Mouse (Mus musculus) C2C12 (cell line): ENCODE measurements around the gene Gm45234. TPM values are rescaled to one million over a fixed set of nuclear protein-coding genes. Genes with fewer than 3 reads are reported as not detected.

Experiments used
- H3K27me3 ChIP-seq: one replicate; pipeline ENCODE4 v1.6.1; 2011; ENCODE audit not compliant: control insufficient read depth, insufficient read depth, insufficient read length
- H3K36me3 ChIP-seq: one replicate; pipeline ENCODE4 v1.6.1; 2011; ENCODE audit not compliant: control insufficient read depth, insufficient read depth
- H3K4me3 ChIP-seq: one replicate; pipeline ENCODE4 v1.5.1; 2011; ENCODE audit warnings: mild to moderate bottlenecking, control low read depth; ENCODE audit not compliant: poor library complexity, insufficient read depth, severe bottlenecking
- H3K79me2 ChIP-seq: one replicate; pipeline ENCODE4 v1.6.1; 2011; ENCODE audit not compliant: control insufficient read depth, insufficient read depth
- H3K79me3 ChIP-seq: one replicate; pipeline ENCODE4 v1.6.1; 2011; ENCODE audit warnings: low read depth, control low read depth
- H3ac ChIP-seq: one replicate; pipeline ENCODE3; 2011; ENCODE audit warnings: low read depth; ENCODE audit not compliant: control insufficient read depth, insufficient read length
- CEBPB ChIP-seq: IDR thresholded peaks from one replicate; pipeline ENCODE4 v1.6.1; 2011; ENCODE audit warnings: low read depth, mild to moderate bottlenecking, control low read depth, moderate library complexity
- CTCF ChIP-seq: IDR thresholded peaks from one replicate; pipeline ENCODE4 v1.5.1; 2011; ENCODE audit not compliant: control insufficient read depth, insufficient read depth, insufficient read length
- FOSL1 ChIP-seq: IDR thresholded peaks from one replicate; pipeline ENCODE4 v1.8.0; 2011; ENCODE audit warnings: mild to moderate bottlenecking, low read length; ENCODE audit not compliant: poor library complexity, insufficient read depth, severe bottlenecking
- MAX ChIP-seq: IDR thresholded peaks from one replicate; pipeline ENCODE4 v1.6.1; 2011; ENCODE audit warnings: mild to moderate bottlenecking, control low read depth
- MYOD1 ChIP-seq: IDR thresholded peaks from one replicate; pipeline ENCODE4 v1.6.1; 2011; ENCODE audit warnings: low read depth; ENCODE audit not compliant: control insufficient read depth, insufficient read length
- MYOG ChIP-seq: IDR thresholded peaks from one replicate; pipeline ENCODE4 v1.6.1; 2011; ENCODE audit not compliant: control insufficient read depth, insufficient read length; ENCODE audit errors: extremely low read depth
- USF1 ChIP-seq: IDR thresholded peaks from one replicate; pipeline ENCODE4 v1.6.1; 2011; ENCODE audit warnings: low read depth, mild to moderate bottlenecking, control low read depth, moderate library complexity
- microRNA-seq: library from miRNA; unstranded; fragments of <30 nt; microRNA quantifications from one replicate; pipeline ENCODE4, GENCODE M21; 2019; ENCODE audit warnings: borderline microRNAs expressed
- polyA plus RNA-seq: library from polyadenylated mRNA; unstranded; fragments of >200 nt; fragmentation: generic; extraction: Trizol; gene quantifications from one replicate; pipeline ENCODE4 v1.2.1, GENCODE M21; 2012; ENCODE audit warnings: missing spikeins

Gene Gm45234
- polyA plus RNA-seq, 1 experiment: not detected

DNA sequence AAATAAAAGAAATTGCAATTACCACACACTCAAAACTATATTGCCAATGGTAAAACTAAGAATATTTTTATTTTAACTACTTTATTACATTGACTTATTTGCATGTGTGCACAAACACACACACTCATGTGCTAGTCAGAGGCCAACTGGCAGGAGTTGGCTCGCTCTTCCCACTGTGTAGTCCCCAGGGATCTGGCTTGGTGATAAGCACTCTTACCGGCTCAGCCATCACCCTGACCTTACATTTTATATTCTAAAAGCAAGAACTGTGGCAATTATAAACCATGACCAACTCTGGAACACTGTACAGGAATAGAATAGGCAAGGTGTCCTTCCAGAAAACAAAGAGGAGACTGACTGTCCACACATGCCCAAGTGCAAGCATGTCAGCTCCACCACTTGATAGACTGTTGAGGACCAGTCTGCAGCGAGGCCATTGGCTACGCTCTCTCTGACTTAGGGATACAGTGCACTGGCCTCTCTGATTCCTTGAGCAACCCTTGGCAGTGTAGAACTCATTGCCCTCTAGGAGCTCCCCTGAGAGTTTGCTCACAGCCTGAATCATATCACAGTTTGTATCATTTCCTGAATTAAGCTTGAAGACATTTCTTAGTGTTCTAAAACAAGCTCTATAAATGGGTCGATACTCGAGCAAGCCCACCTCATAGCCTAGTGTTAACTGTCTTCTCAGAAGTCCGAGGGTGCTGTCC lies 59.2 kb downstream of the Gm45234 start:
- Histone ChIP-seq H3K4me3 (no peak overlapping the region), H3K27me3 (no peaks in the 10 kb centered on the region), H3ac (no peak overlapping the region), H3K79me2 (no peaks in the 10 kb centered on the region), H3K79me3 (peaks cover 2% of the 10 kb centered on the region), H3K36me3 (peaks cover 14% of the 10 kb centered on the region)
- no peak for TF ChIP-seq FOSL1
- no peak for TF ChIP-seq MAX
- TF ChIP-seq MYOG: no peak
- no peak for TF ChIP-seq MYOD1
- TF ChIP-seq CTCF: no peak
- no peak for TF ChIP-seq CEBPB
- TF ChIP-seq USF1: no peak

DNA sequence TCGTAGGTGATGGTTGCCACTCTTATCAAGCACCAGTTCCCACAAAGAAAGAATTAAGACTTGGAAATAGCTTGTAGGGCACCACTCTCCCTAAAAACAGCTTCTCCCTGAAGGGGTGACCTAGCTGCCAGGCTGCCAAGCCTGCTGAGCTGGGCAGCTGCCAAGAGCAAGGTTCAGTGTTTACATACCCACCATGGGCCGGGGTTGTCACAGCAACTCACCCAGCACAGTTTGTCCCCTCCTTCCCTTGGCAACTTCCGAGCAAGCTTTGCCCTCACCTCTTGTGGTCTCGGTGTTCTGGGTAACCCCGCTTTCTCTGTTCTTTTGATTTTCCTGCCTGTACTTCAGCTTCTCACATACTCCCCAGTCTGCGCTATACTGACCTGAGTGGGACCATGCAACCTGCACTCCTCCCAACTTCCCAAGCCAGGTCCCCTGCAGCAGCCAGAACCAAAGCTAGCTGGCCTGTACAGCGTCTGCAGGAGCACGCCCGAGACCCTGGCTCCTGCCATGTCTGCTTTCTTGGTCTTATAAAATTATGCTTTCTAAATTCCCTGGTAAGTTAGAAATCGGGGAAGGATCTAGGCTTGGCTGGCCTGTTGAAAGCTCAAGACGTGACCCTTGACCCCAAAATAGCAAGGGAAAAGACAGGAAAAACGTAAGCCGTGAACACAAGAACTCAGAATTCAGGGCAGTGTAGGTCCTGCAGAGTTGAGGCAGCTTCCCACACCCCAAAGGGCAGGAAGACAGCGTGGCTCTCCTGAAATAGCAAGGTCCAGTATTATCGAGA lies 61.5 kb downstream of the Gm45234 start:
- peaks cover 5% of the 10 kb centered on the region for H3K36me3 ChIP-seq

DNA sequence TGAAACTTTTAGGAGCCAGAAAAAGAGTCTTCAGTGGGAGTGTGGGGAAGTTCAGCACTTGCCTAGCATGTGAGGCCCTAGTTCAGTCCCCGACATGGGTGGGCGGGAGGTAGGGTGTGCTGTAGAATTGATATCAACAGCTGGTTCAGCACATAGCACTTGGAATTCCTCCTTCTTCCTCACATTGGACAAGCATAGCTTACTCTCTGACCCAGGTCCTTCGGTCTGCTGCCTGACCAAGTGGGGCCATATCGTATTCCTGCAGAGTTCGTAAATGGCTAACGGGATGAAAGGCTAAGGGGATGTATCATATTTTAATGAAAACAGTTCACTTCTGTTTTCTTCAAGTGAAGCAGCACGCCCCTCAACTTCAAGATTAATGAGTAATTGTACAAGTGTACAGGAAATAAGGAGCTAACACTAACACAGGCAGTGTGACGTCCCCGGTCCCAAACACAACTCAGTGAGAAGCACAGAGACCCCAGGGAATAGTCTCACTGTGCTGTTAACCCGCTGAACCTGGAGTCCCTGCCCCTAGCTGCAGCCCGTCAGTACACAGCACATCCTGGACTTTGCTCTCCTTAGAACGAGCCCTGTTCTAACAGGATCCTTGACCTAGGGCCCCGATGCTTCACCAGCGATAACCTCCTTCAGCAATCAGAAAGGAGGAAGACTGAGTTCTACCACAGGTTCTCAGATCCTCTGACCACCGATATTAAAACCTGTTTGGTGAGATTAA lies 62.4 kb downstream of the Gm45234 start:
- Histone ChIP-seq H3K36me3 (peaks cover 5% of the 10 kb centered on the region), H3ac (no peak overlapping the region), H3K79me3 (peaks cover 2% of the 10 kb centered on the region), H3K27me3 (no peaks in the 10 kb centered on the region), H3K79me2 (no peaks in the 10 kb centered on the region), H3K4me3 (no peak overlapping the region)
- no peak for TF ChIP-seq CTCF

More for the DNA sequence above, 61.5 kb downstream of the Gm45234 start:
- TF ChIP-seq MYOD1: no peak
- TF ChIP-seq CEBPB: no peak
- no peak for TF ChIP-seq CTCF
- no peak for TF ChIP-seq MYOG
- no peak overlapping the region for H3K4me3 ChIP-seq
- no peak overlapping the region for H3ac ChIP-seq
- no peaks in the 10 kb centered on the region for H3K27me3 ChIP-seq
- H3K79me2 ChIP-seq: no peaks in the 10 kb centered on the region
- H3K79me3 ChIP-seq: peaks cover 2% of the 10 kb centered on the region

DNA sequence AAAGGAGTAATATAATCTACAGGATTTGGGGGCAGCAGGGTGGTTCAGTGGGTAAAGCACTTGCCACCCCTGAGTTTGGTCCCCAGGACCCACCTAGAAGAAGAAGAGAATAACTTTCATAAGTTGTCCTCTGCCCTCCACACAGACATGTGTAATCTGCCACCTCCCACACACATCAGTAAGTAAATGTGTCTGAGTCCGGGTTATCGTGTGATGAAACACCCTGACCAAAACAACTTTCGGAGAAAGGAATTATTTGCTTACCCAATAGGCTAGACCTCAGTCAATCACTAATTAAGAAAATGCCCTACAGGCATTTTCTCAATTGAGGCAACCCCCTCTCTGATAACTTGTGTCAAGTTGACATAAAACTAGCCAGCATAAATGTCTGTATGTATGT lies 65.3 kb downstream of the Gm45234 start:
- TF ChIP-seq MYOG (no peak), MYOD1 (no peak), CEBPB (no peak), USF1 (no peak), CTCF (no peak), FOSL1 (no peak), MAX (no peak)
- H3K36me3 ChIP-seq: no peaks in the 10 kb centered on the region

More for the DNA sequence above, 65.3 kb downstream of the Gm45234 start:
- no peak overlapping the region for H3K4me3 ChIP-seq
- H3K79me3 ChIP-seq: peaks cover 2% of the 10 kb centered on the region
- H3K79me2 ChIP-seq: no peaks in the 10 kb centered on the region
- no peak overlapping the region for H3ac ChIP-seq
- H3K27me3 ChIP-seq: no peaks in the 10 kb centered on the region

Small RNA genes lying within 50 kb of the gene (microRNA-seq; reads per million reads assigned to microRNA genes)
- gene Mir141 (3.0 reads per million, percentile 46 among the genes with 10 or more reads in this experiment), gene Mir200c (9.4 reads per million, percentile 58 among the genes with 10 or more reads in this experiment)

Other genes starting within 250 kb of the Gm45234 start
- 0.62 TPM for gene C1ra, start 243.6 kb downstream of the Gm45234 start, polyA plus RNA-seq
- 0.05 TPM for gene C1s1, start 213.7 kb downstream of the Gm45234 start, polyA plus RNA-seq
- not detected for gene C1rb, start 185.7 kb downstream of the Gm45234 start, polyA plus RNA-seq
- 0.04 TPM for gene C1s2, start 119.9 kb downstream of the Gm45234 start, polyA plus RNA-seq
- gene Lpcat3, start 93.0 kb downstream of the Gm45234 start, polyA plus RNA-seq: 55.4 TPM
- gene Emg1, start 43.8 kb downstream of the Gm45234 start, polyA plus RNA-seq: 208 TPM
- 456 TPM for gene Phb2, start 43.7 kb downstream of the Gm45234 start, polyA plus RNA-seq
- 8.2 TPM for gene Ptpn6, start 17.3 kb downstream of the Gm45234 start, polyA plus RNA-seq
- gene Grcc10, start 14.6 kb downstream of the Gm45234 start, polyA plus RNA-seq: 294 TPM
- 47.0 TPM for gene Atn1, start 503 bp upstream of the Gm45234 start, polyA plus RNA-seq
- gene Eno2, start 13.7 kb upstream of the Gm45234 start, polyA plus RNA-seq: 5.5 TPM
- gene Lrrc23, start 23.7 kb upstream of the Gm45234 start, polyA plus RNA-seq: 0.13 TPM
- gene Spsb2, start 52.6 kb upstream of the Gm45234 start, polyA plus RNA-seq: 24.8 TPM
- gene Tpi1, start 58.3 kb upstream of the Gm45234 start, polyA plus RNA-seq: 604 TPM
- gene Usp5, start 73.5 kb upstream of the Gm45234 start, polyA plus RNA-seq: 132 TPM
- 69.9 TPM for gene Cdca3, start 73.5 kb upstream of the Gm45234 start, polyA plus RNA-seq
- not detected for gene Gnb3, start 84.3 kb upstream of the Gm45234 start, polyA plus RNA-seq
- gene P3h3, start 101.7 kb upstream of the Gm45234 start, polyA plus RNA-seq: 1.1 TPM
- gene Gpr162, start 108.0 kb upstream of the Gm45234 start, polyA plus RNA-seq: 0.05 TPM
- not detected for gene Cd4, start 132.2 kb upstream of the Gm45234 start, polyA plus RNA-seq
- gene Lag3, start 155.7 kb upstream of the Gm45234 start, polyA plus RNA-seq: 0.44 TPM
- gene Ptms, start 164.1 kb upstream of the Gm45234 start, polyA plus RNA-seq: 1,903 TPM
- gene Mlf2, start 175.4 kb upstream of the Gm45234 start, polyA plus RNA-seq: 547 TPM
- 165 TPM for gene Cops7a, start 209.5 kb upstream of the Gm45234 start, polyA plus RNA-seq
- gene Pianp, start 240.7 kb upstream of the Gm45234 start, polyA plus RNA-seq: 1.1 TPM